Mouse (Mus musculus) gastrocnemius, postnatal 14 days (tissue): Measurements from ENCODE around the gene Ank2. TPM values are rescaled to one million over a fixed set of nuclear protein-coding genes. Genes with fewer than 3 reads are reported as not detected.

Source experiments
- DNase-seq: peaks from one replicate; pipeline ENCODE4 v3.0.0; 2021; ENCODE audit warnings: mixed read lengths
- intact Hi-C: fragments of 180-260 bp; cut with DNase I; formaldehyde crosslinking; loops from one replicate; pipeline ENCODE4 v1.15.1; 2025; ENCODE audit warnings: low total_unique reads
- total RNA-seq, 2 experiments: library from RNA; stranded (reverse); gene quantifications; 2 replicates each; pipeline ENCODE4 v1.2.3; 2021

The Ank2 gene
- total RNA-seq, 2 experiments from 2014 or later: 98.1 to 119 TPM

- no peak for DNase-seq
- intact Hi-C loops: no loop called here
Measured at GRCm38 (mm10) chr3:127213534-127213933, 285.6 kb downstream of the Ank2 start.

- no peak for DNase-seq
- intact Hi-C loops: no loop called here
Measured at GRCm38 (mm10) chr3:127211119-127211518, 288.0 kb downstream of the Ank2 start.

- intact Hi-C loops: no loop called here
Measured at GRCm38 (mm10) chr3:127210552-127210951, 288.6 kb downstream of the Ank2 start.

GRCm38 (mm10) chr3:127208871-127209270 is 290.3 kb downstream of the Ank2 start:
- intact Hi-C loops: no loop called here

More at GRCm38 (mm10) chr3:127210552-127210951, 288.6 kb downstream of the Ank2 start:
- DNase-seq: no peak

GRCm38 (mm10) chr3:127205883-127206434 is 293.2 kb downstream of the Ank2 start:
- DNase-seq: no peak
- intact Hi-C loops: no loop called here

More at GRCm38 (mm10) chr3:127208871-127209270, 290.3 kb downstream of the Ank2 start:
- no peak for DNase-seq

- DNase-seq: no peak
- intact Hi-C loops: no loop called here
Measured at GRCm38 (mm10) chr3:127202484-127203115, 296.6 kb downstream of the Ank2 start.

GRCm38 (mm10) chr3:127200789-127201188 is 298.4 kb downstream of the Ank2 start:
- DNase-seq: no peak
- intact Hi-C loops: no loop called here

GRCm38 (mm10) chr3:127199112-127199665 is 300.0 kb downstream of the Ank2 start:
- intact Hi-C loops: no loop called here
- no peak for DNase-seq

- intact Hi-C loops: no loop called here
- no peak for DNase-seq
Measured at GRCm38 (mm10) chr3:127198656-127199055, 300.5 kb downstream of the Ank2 start.

- intact Hi-C loops: no loop called here
- DNase-seq: no peak
Measured at GRCm38 (mm10) chr3:127188789-127189128, 310.4 kb downstream of the Ank2 start.

GRCm38 (mm10) chr3:127188086-127188788 is 310.9 kb downstream of the Ank2 start:
- intact Hi-C loops: no loop called here

GRCm38 (mm10) chr3:127187081-127187480 is 312.1 kb downstream of the Ank2 start:
- intact Hi-C loops: no loop called here
- DNase-seq: no peak

More at GRCm38 (mm10) chr3:127188086-127188788, 310.9 kb downstream of the Ank2 start:
- no peak for DNase-seq

GRCm38 (mm10) chr3:127186239-127186638 is 312.9 kb downstream of the Ank2 start:
- intact Hi-C loops: no loop called here
- no peak for DNase-seq

GRCm38 (mm10) chr3:127183998-127184753 is 315.0 kb downstream of the Ank2 start:
- DNase-seq: no peak
- intact Hi-C loops: no loop called here

GRCm38 (mm10) chr3:127172697-127173096 is 326.5 kb downstream of the Ank2 start:
- intact Hi-C loops: no loop called here

GRCm38 (mm10) chr3:127170246-127170645 is 328.9 kb downstream of the Ank2 start:
- intact Hi-C loops: no loop called here

More at GRCm38 (mm10) chr3:127172697-127173096, 326.5 kb downstream of the Ank2 start:
- no peak for DNase-seq

GRCm38 (mm10) chr3:127169114-127169513 is 330.0 kb downstream of the Ank2 start:
- intact Hi-C loops: no loop called here
- DNase-seq: no peak

More at GRCm38 (mm10) chr3:127170246-127170645, 328.9 kb downstream of the Ank2 start:
- DNase-seq: no peak

GRCm38 (mm10) chr3:127163749-127164148 is 335.4 kb downstream of the Ank2 start:
- intact Hi-C loops: no loop called here
- no peak for DNase-seq

- intact Hi-C loops: no loop called here
- peak; percentile 36 for DNase-seq
Measured at GRCm38 (mm10) chr3:127161998-127162712, 337.0 kb downstream of the Ank2 start.
